Mouse (Mus musculus) olfactory bulb, adult 2 months (tissue): ENCODE results near the gene Fgfr2.

Experiments
- CTCF ChIP-seq: fragments of 200-500 bp; IDR thresholded peaks from 2 replicates; pipeline ENCODE4 v1.5.1; 2012; ENCODE audit warnings: low read depth, mild to moderate bottlenecking, low read length, moderate library complexity; ENCODE audit not compliant: insufficient read depth
- POLR2A ChIP-seq: fragments of 200-500 bp; IDR thresholded peaks from 2 replicates; pipeline ENCODE4 v1.6.1; 2012; ENCODE audit warnings: mild to moderate bottlenecking, low read depth, low read length, moderate library complexity; ENCODE audit not compliant: insufficient read depth

DNA sequence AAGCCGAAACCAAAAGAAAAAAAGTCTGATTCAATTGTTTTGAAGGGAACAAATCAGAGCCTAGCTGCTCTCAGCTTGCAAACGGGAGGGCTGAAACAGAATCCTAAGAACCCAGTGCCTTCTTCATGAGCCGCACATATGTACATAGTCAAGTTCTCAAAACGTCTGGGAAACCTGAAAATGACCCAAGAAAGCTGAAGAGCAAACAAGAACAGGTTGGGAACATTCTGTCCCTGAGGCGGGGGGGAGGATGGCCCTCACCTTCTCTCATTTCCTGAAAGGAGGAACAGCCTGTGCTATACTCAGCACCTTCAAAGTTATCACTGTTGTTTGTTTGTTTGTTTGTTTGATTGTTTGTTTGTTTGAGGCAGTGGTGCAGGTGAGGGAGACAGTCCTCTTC, 1816.4 kb downstream of the Fgfr2 start:
- TF ChIP-seq CTCF: no peak
- TF ChIP-seq POLR2A: no peak
